Mouse (Mus musculus) left cerebral cortex, postnatal 36 days (tissue): ENCODE results near the gene Chmp6. TPM values are rescaled to one million over a fixed set of nuclear protein-coding genes. Genes with fewer than 3 reads are reported as not detected.

Experiments used
- DNase-seq, 2 experiments: peaks; one replicate each; pipeline ENCODE4 v3.0.0; 2021 to 2022; ENCODE audit warnings: low spot score in 2 of 2, mixed read lengths in 1 of 2
- intact Hi-C: fragments of 180-260 bp; cut with DNase I; formaldehyde crosslinking; loops from one replicate; pipeline ENCODE4 v1.15.1; 2025
- total RNA-seq, 2 experiments: library from RNA; stranded (reverse); gene quantifications; 2 replicates each; pipeline ENCODE4 v1.2.3; 2021

Gene Chmp6
- total RNA-seq, 2 experiments from 2014 or later = 43.7 to 45.4 TPM

GRCm38 (mm10) chr11:119933142-119933541 lies 19.9 kb downstream of the Chmp6 start:
- intact Hi-C loops = no loop called here
- DNase-seq = no peak

- no peak for DNase-seq
- intact Hi-C loops = no loop called here
Observed at GRCm38 (mm10) chr11:119933819-119934583, 20.8 kb downstream of the Chmp6 start.

- intact Hi-C loops = no loop called here
- no peak for DNase-seq
Observed at GRCm38 (mm10) chr11:119934773-119935172, 21.5 kb downstream of the Chmp6 start.

GRCm38 (mm10) chr11:119935457-119935856 lies 22.2 kb downstream of the Chmp6 start:
- intact Hi-C loops = no loop called here
- no peak for DNase-seq

GRCm38 (mm10) chr11:119936456-119936855 lies 23.2 kb downstream of the Chmp6 start:
- intact Hi-C loops = no loop called here
- DNase-seq = no peak

GRCm38 (mm10) chr11:119937216-119937615 lies 24.0 kb downstream of the Chmp6 start:
- intact Hi-C loops = loop anchor here (1.0 kb wide), 1 partner anchor 54 kb away; no protein-coding TSS in a partner anchor
- peak; percentile 74 to 80 for DNase-seq

GRCm38 (mm10) chr11:119937772-119938502 lies 24.7 kb downstream of the Chmp6 start:
- peak; percentile 66 to 81 for DNase-seq
- intact Hi-C loops = loop anchor here (1.0 kb wide), 1 partner anchor 53 kb away; no protein-coding TSS in a partner anchor

GRCm38 (mm10) chr11:119939073-119939710 lies 26.0 kb downstream of the Chmp6 start:
- DNase-seq = no peak
- intact Hi-C loops = no loop called here

GRCm38 (mm10) chr11:119939711-119940106 lies 26.5 kb downstream of the Chmp6 start:
- intact Hi-C loops = no loop called here
- DNase-seq = no peak

- DNase-seq = peak in 1 of 2 experiments; percentile 49
- intact Hi-C loops = no loop called here
Observed at GRCm38 (mm10) chr11:119940142-119940541, 26.9 kb downstream of the Chmp6 start.

GRCm38 (mm10) chr11:119941794-119942193 lies 28.6 kb downstream of the Chmp6 start:
- DNase-seq = no peak
- intact Hi-C loops = loop anchor here (2.0 kb wide), 1 partner anchor 49 kb away; no protein-coding TSS in a partner anchor

- intact Hi-C loops = loop anchor here (2.0 kb wide), 1 partner anchor 49 kb away; no protein-coding TSS in a partner anchor
- no peak for DNase-seq
Observed at GRCm38 (mm10) chr11:119942201-119942726, 29.0 kb downstream of the Chmp6 start.

GRCm38 (mm10) chr11:119942727-119943427 lies 29.6 kb downstream of the Chmp6 start, which contains the start of gene Baiap2:
TSS of gene Baiap2 (plus strand) at chr11:119942763.
- intact Hi-C loops = loop anchor here (2.0 kb wide), 1 partner anchor 48 kb away; no protein-coding TSS in a partner anchor
- DNase-seq = peak; percentile 98

GRCm38 (mm10) chr11:119943428-119943988 lies 30.3 kb downstream of the Chmp6 start:
- intact Hi-C loops = loop anchor here (2.0 kb wide), 1 partner anchor 47 kb away; no protein-coding TSS in a partner anchor

GRCm38 (mm10) chr11:119945343-119945742 lies 32.1 kb downstream of the Chmp6 start:
- DNase-seq = no peak
- intact Hi-C loops = no loop called here

More at GRCm38 (mm10) chr11:119943428-119943988, 30.3 kb downstream of the Chmp6 start:
- DNase-seq = peak in 1 of 2 experiments; percentile 50

GRCm38 (mm10) chr11:119947426-119947825 lies 34.2 kb downstream of the Chmp6 start:
- intact Hi-C loops = no loop called here
- no peak for DNase-seq

GRCm38 (mm10) chr11:119947897-119948296 lies 34.7 kb downstream of the Chmp6 start:
- no peak for DNase-seq
- intact Hi-C loops = no loop called here

- DNase-seq = no peak
- intact Hi-C loops = no loop called here
Observed at GRCm38 (mm10) chr11:119948305-119948704, 35.1 kb downstream of the Chmp6 start.

- intact Hi-C loops = no loop called here
Observed at GRCm38 (mm10) chr11:119948803-119949202, 35.6 kb downstream of the Chmp6 start.

More at GRCm38 (mm10) chr11:119948803-119949202, 35.6 kb downstream of the Chmp6 start:
- DNase-seq = no peak
